Mouse (Mus musculus): Measurements from ENCODE around the gene Dnajc12. TPM values are rescaled to one million over a fixed set of nuclear protein-coding genes. Genes with fewer than 3 reads are reported as not detected.

Gene Dnajc12
- polyA plus RNA-seq, 1 experiment from 2014 or later, result 12.8 TPM

DNA sequence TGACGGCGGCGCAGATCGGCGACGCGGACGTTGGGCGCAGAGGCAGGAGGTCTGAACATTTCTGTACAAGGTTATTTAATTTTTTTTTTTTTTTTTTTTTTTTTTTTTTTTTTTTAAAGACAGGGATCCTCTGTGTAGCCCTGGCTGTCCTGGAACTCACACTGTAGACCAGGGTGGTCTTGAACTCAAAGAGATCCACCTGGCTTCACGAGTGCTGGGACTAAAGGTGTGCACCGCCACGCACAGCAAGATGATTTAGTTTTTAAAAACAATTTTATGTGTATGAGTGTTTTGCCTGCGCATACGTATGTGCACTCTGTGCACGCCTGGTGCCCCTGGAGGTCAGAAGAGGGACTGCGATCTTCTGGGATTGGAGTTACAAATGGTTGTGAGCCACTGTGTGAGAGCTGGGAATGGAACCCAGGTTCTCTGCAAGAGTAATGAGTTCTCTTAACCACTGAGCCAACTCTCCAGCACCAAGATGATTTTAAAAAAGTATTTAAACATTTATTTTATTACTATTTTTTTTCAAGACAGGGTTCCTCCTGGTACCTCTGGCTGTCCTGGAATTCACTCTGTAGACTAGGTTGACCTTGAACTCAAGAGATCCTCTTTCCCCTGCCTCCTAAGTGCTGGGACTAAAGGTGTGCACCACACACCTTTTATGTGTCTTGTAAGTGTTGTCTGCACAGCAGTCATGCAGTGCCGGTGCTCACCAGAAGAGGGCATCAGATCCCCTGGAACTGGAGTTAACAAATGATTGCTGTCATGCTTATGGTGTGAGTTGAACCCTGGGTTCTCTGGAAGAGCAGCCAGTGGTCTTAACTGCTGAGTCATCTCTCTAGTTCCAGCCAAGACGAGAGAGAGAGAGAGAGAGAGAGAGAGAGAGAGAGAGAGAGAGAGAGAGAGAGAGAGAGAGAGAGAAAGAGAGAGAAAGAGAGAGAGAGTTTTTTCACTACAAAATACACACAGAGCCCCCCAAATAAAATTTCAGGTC lies 39.8 kb downstream of the Dnajc12 start, which contains the start of gene Gm7075:
Gene Gm7075, minus strand, starts transcription at position 51 of the 997 bp plus-strand sequence.
- Histone ChIP-seq H3K9me3 (replicated peaks) (no peaks in the 10 kb centered on the region), H3K9ac (no peak within 1 kb of the TSS), H3K4me2 (replicated peaks) (no peak within 1 kb of the TSS), H3K36me3 (no peaks in the 10 kb centered on the region), H3K4me3 (replicated peaks) (no peak within 1 kb of the TSS), H3K27me3 (no peaks in the 10 kb centered on the region), H3K27ac (replicated peaks) (no peak within 1 kb of the TSS), H3K4me1 (no peaks in the 10 kb centered on the region)
- ATAC-seq (ENCODE audit: insufficient number of reproducible peaks, low FRiP score, low TSS enrichment, low read depth), result no peak
- WGBS, result 87% methylated on average over 18 of the region's 18 CpGs

GRCm38 (mm10) chr10:63422736-63422992 lies 40.4 kb downstream of the Dnajc12 start:
- no peaks in the 10 kb centered on the region for H3K27me3 ChIP-seq
- no peak for ATAC-seq (ENCODE audit: insufficient number of reproducible peaks, low FRiP score, low TSS enrichment, low read depth)
- no peaks in the 10 kb centered on the region for H3K4me1 ChIP-seq
- no peaks in the 10 kb centered on the region for H3K9me3 ChIP-seq (replicated peaks)
- no peak overlapping the region for H3K9ac ChIP-seq
- H3K36me3 ChIP-seq, result no peaks in the 10 kb centered on the region
- H3K27ac ChIP-seq (replicated peaks), result no peak overlapping the region
- H3K4me3 ChIP-seq (replicated peaks), result no peak overlapping the region
- 80% methylated on average over 5 of the region's 5 CpGs for WGBS
- H3K4me2 ChIP-seq (replicated peaks), result no peak overlapping the region

GRCm38 (mm10) chr10:63423591-63424474 lies 41.6 kb downstream of the Dnajc12 start:
- H3K4me2 ChIP-seq (replicated peaks), result no peak overlapping the region
- 86% methylated on average over 9 of the region's 9 CpGs for WGBS
- no peak overlapping the region for H3K27ac ChIP-seq (replicated peaks)
- no peak overlapping the region for H3K4me3 ChIP-seq (replicated peaks)
- H3K9me3 ChIP-seq (replicated peaks), result no peaks in the 10 kb centered on the region
- no peak for ATAC-seq (ENCODE audit: insufficient number of reproducible peaks, low FRiP score, low TSS enrichment, low read depth)
- no peaks in the 10 kb centered on the region for H3K27me3 ChIP-seq
- H3K36me3 ChIP-seq, result no peaks in the 10 kb centered on the region
- no peak overlapping the region for H3K9ac ChIP-seq
- H3K4me1 ChIP-seq, result peaks cover 6% of the 10 kb centered on the region; the same call in 1 of the 2 replicates

DNA sequence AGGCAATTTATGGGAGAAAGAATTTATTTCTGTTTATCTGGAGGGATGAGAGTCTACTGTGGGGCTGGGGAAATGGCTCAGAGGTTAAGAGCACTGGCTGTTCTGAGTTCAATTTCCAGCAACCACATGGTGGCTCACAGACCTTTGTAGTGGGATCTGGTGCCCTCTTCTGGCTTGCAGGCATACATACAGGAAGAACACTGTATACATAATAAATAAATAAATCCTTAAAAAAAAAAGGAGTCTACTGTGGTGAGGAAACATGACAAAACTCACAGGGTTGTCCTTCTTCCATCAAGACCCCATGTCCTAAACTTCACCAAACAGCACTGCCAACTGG lies 42.2 kb downstream of the Dnajc12 start:
- H3K4me1 ChIP-seq, result peaks cover 6% of the 10 kb centered on the region; the same call in 1 of the 2 replicates
- H3K9me3 ChIP-seq (replicated peaks), result no peaks in the 10 kb centered on the region
- H3K4me2 ChIP-seq (replicated peaks), result no peak overlapping the region
- H3K36me3 ChIP-seq, result no peaks in the 10 kb centered on the region
- ATAC-seq (ENCODE audit: insufficient number of reproducible peaks, low FRiP score, low TSS enrichment, low read depth), result no peak
- no peaks in the 10 kb centered on the region for H3K27me3 ChIP-seq
- no peak overlapping the region for H3K9ac ChIP-seq
- no peak overlapping the region for H3K4me3 ChIP-seq (replicated peaks)
- no peak overlapping the region for H3K27ac ChIP-seq (replicated peaks)

GRCm38 (mm10) chr10:63427146-63427545 lies 44.9 kb downstream of the Dnajc12 start:
- Histone ChIP-seq H3K4me1 (peaks cover 9% of the 10 kb centered on the region; the same call in 1 of the 2 replicates), H3K4me2 (replicated peaks) (no peak overlapping the region), H3K9me3 (replicated peaks) (no peaks in the 10 kb centered on the region), H3K27ac (replicated peaks) (no peak overlapping the region), H3K9ac (no peak overlapping the region), H3K4me3 (replicated peaks) (no peak overlapping the region), H3K27me3 (no peaks in the 10 kb centered on the region), H3K36me3 (no peaks in the 10 kb centered on the region)
- WGBS, result 70% methylated on average over 8 of the region's 8 CpGs
- no peak for ATAC-seq (ENCODE audit: insufficient number of reproducible peaks, low FRiP score, low TSS enrichment, low read depth)

DNA sequence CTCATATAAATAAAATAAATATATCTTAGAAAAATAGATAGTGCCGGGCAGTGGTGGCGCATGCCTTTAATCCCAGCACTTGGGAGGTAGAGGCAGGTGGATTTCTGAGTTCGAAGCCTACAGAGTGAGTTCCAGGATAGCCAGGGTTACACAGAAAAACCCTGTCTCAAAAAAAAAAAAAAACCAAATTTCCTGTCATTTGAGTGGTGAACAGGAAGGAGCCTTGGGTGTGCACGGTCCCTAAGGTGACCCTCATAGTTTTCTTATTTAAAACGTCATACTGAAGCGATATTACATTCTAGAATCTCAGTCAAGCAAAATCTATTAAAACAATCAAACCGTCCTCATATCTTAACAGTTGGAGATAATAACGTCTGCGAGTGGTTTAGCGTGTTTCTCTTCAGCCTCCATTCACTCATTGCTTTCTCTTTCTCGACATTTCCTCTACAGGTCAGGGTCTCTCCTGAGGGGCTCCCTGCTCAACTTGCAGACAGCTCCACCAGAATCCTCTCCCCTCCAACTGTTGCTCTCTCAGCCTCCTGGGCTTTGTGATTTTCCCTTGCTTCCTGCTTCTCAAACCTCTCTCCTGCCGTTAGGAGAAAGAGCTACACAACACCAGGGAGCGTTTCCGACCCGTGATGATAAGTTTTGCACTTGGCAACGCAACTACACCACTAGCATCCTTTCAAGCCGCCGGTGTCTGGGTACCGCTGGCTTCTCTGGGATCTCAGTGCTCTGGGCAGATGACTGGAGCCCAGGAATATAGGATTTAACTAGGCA lies 46.2 kb downstream of the Dnajc12 start:
- H3K4me1 ChIP-seq, result peaks cover 9% of the 10 kb centered on the region; the same call in 1 of the 2 replicates
- WGBS, result 24% methylated on average over 19 of the region's 19 CpGs
- no peak for ATAC-seq (ENCODE audit: insufficient number of reproducible peaks, low FRiP score, low TSS enrichment, low read depth)
- no peaks in the 10 kb centered on the region for H3K9me3 ChIP-seq (replicated peaks)
- peak overlapping the region; percentile 52 for H3K27ac ChIP-seq (replicated peaks)
- H3K27me3 ChIP-seq, result no peaks in the 10 kb centered on the region
- H3K4me3 ChIP-seq (replicated peaks), result peak overlapping the region; percentile 82
- peak overlapping the region; percentile 77 for H3K4me2 ChIP-seq (replicated peaks)
- H3K9ac ChIP-seq, result peak overlapping the region; percentile 16
- no peaks in the 10 kb centered on the region for H3K36me3 ChIP-seq

GRCm38 (mm10) chr10:63429023-63429340 lies 46.7 kb downstream of the Dnajc12 start:
- Histone ChIP-seq H3K4me1 (peaks cover 9% of the 10 kb centered on the region; the same call in 1 of the 2 replicates), H3K4me2 (replicated peaks) (peak overlapping the region; percentile 77), H3K9ac (peak overlapping the region; percentile 16), H3K36me3 (no peaks in the 10 kb centered on the region), H3K9me3 (replicated peaks) (no peaks in the 10 kb centered on the region), H3K27me3 (no peaks in the 10 kb centered on the region), H3K4me3 (replicated peaks) (peak overlapping the region; percentile 82), H3K27ac (replicated peaks) (peak overlapping the region; percentile 52)
- WGBS, result 1% methylated on average over 11 of the region's 11 CpGs
- no peak for ATAC-seq (ENCODE audit: insufficient number of reproducible peaks, low FRiP score, low TSS enrichment, low read depth)

DNA sequence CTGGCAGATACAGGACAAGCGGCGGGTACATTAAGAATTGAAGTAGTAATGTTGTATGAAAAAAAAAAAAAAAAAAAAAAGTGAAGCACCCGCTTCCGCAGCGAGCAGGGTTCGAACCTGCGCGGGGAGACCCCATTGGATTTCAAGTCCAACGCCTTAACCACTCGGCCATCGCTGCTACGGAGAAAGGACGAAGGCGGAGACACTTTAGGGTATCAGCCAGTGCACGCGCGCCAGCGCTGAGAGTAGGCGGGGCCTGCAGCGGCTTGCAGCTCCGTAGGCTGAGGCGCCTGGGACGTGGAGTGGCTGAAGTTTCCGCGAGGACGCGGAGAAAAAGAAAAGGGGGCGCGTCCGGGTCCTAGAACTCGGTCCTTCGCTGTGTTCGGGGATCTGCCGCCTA lies 47.1 kb downstream of the Dnajc12 start:
- Histone ChIP-seq H3K9me3 (replicated peaks) (no peaks in the 10 kb centered on the region), H3K27ac (replicated peaks) (peak overlapping the region; percentile 82), H3K27me3 (no peaks in the 10 kb centered on the region), H3K4me3 (replicated peaks) (peak overlapping the region; percentile 82), H3K9ac (peak overlapping the region; percentile 49), H3K4me2 (replicated peaks) (peak overlapping the region; percentile 77), H3K4me1 (peaks cover 9% of the 10 kb centered on the region; the same call in 1 of the 2 replicates), H3K36me3 (no peaks in the 10 kb centered on the region)
- under 1% methylated on average over 34 of the region's 34 CpGs for WGBS
- ATAC-seq (ENCODE audit: insufficient number of reproducible peaks, low FRiP score, low TSS enrichment, low read depth), result peak; percentile 94

DNA sequence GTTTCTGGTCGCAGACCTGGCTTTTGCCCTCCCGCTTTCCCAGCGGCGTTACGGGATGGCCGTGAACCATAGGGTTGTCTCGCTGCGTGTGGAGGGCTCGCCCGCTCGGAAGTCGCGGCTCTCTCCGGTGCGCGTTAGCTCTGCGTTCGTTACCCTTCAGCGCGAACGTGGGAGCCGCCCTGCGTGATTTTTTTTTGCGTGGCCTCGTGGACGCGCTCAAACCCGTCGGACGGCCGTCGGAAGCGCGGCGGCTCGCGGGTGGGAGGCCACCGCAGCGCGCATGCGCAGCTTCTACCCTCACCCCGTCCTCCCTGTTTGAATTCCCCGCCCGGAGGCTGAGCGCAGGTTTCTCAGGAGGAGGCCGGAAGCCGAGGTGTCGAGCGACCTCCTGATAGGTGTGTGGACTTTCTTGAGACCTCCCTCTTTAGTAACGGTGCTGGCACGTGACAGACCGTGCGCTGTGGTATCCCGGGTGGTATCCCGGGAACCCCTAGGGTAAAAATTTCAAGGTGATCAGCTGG lies 47.6 kb downstream of the Dnajc12 start, which contains the start of gene Ctnna3:
Gene Ctnna3, plus strand, starts transcription at position 314 of the 521 bp plus-strand sequence.
- WGBS, result under 1% methylated on average over 55 of the region's 55 CpGs
- H3K27me3 ChIP-seq, result no peaks in the 10 kb centered on the region
- peak; percentile 94 for ATAC-seq (ENCODE audit: insufficient number of reproducible peaks, low FRiP score, low TSS enrichment, low read depth)

DNA sequence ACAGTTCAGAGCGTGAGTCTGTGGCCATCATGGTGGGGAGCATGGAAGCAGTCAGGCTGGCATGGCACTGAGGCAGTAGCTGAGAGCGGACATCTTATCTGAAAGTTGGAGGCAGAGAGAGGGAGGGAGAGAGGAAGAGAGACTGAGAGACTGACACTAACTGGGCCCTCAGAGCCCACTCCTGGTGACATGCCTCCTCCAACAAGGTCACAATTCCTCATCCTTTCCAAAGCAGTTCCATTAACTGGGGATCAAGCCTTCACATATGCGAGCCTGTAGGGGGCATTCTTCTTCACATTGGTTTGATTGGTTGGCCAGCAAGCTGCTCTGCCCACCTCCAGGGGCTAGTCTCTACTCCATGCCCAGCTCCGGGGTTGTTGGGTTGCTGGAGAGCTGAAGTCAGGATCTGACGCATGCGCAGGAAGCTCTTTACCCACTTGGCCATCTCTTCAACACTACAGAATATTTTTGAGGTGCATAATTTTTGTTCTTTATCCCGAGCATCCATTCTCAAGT lies 49.0 kb downstream of the Dnajc12 start:
- no peak overlapping the region for H3K9ac ChIP-seq
- H3K4me3 ChIP-seq (replicated peaks), result no peak overlapping the region
- ATAC-seq (ENCODE audit: insufficient number of reproducible peaks, low FRiP score, low TSS enrichment, low read depth), result no peak
- H3K36me3 ChIP-seq, result no peaks in the 10 kb centered on the region
- no peak overlapping the region for H3K4me2 ChIP-seq (replicated peaks)
- H3K27ac ChIP-seq (replicated peaks), result no peak overlapping the region
- H3K4me1 ChIP-seq, result peaks cover 9% of the 10 kb centered on the region; the same call in 1 of the 2 replicates
- H3K9me3 ChIP-seq (replicated peaks), result no peaks in the 10 kb centered on the region
- H3K27me3 ChIP-seq, result no peaks in the 10 kb centered on the region
- 91% methylated on average over 7 of the region's 7 CpGs for WGBS

More for the DNA sequence above, 47.6 kb downstream of the Dnajc12 start, which contains the start of gene Ctnna3:
- H3K4me3 ChIP-seq (replicated peaks), result peak within 1 kb of the TSS; percentile 82
- peak within 1 kb of the TSS; percentile 82 for H3K27ac ChIP-seq (replicated peaks)
- H3K4me2 ChIP-seq (replicated peaks), result peak within 1 kb of the TSS; percentile 77
- H3K4me1 ChIP-seq, result peaks cover 9% of the 10 kb centered on the region; the same call in 1 of the 2 replicates
- H3K9ac ChIP-seq, result peak within 1 kb of the TSS; percentile 49
- no peaks in the 10 kb centered on the region for H3K9me3 ChIP-seq (replicated peaks)
- H3K36me3 ChIP-seq, result no peaks in the 10 kb centered on the region
